Mouse (Mus musculus) stomach, embryonic 14.5 days (tissue): Measurements from ENCODE around the gene Stra8. TPM values are rescaled to one million over a fixed set of nuclear protein-coding genes. Genes with fewer than 3 reads are reported as not detected.

ENCODE experiments used
- polyA plus RNA-seq: library from polyadenylated mRNA; unstranded; fragments of >200 nt; fragmentation: Nextera tagmentation; extraction: Ambion mirVana; gene quantifications from 2 replicates; pipeline ENCODE4 v1.2.1, GENCODE M21; 2014

Gene Stra8
- polyA plus RNA-seq, 1 experiment from 2014 or later, result not detected

Other genes with a start within 250 kb of the Stra8 start
- gene Agbl3, start 139.7 kb upstream of the Stra8 start, polyA plus RNA-seq, result 6.9 and 8.5 TPM in 2 replicates
- 1.4 and 1.8 TPM in 2 replicates for gene Tmem140, start 57.0 kb upstream of the Stra8 start, polyA plus RNA-seq
- 9.4 and 10.0 TPM in 2 replicates for gene Cyren, start 42.1 kb upstream of the Stra8 start, polyA plus RNA-seq
- 9.7 and 10.7 TPM in 2 replicates for gene Wdr91, start 9.3 kb upstream of the Stra8 start, polyA plus RNA-seq
- 3.2 and 3.4 TPM in 2 replicates for gene Slc23a4, start 68.2 kb downstream of the Stra8 start, polyA plus RNA-seq
- 36.5 and 40.4 TPM in 2 replicates for gene Cnot4, start 213.6 kb downstream of the Stra8 start, polyA plus RNA-seq